Mouse (Mus musculus) megakaryocyte, adult 5-6 weeks (primary cell): ENCODE measurements around the gene Gtf2h3. TPM values are rescaled to one million over a fixed set of nuclear protein-coding genes. Genes with fewer than 3 reads are reported as not detected.
A peak's percentile ranks its signal among the peaks of the same experiment; 100 is the strongest.
"Not testable (repeated sequence)": the region's sequence is repeated elsewhere in the genome, so short reads cannot be mapped to it uniquely, and the experiment has no call there.

Experiments
- ATAC-seq: 2 replicates; pipeline ENCODE4 v1.8.0; 2016; ENCODE audit warnings: mild to moderate bottlenecking, inconsistent platforms; ENCODE audit not compliant: poor library complexity, severe bottlenecking
- total RNA-seq, 2 experiments: library from RNA; stranded (forward) in 1 of 2; stranded (reverse) in 1 of 2; fragments of 153-499, 151-499 nt in 1 of 2; fragments of 221-1000, 200-1000 nt in 1 of 2; gene quantifications; 2 replicates each; pipeline versions ENCODE4 v1.2.3 to v1.2.4; 2015 to 2017

Gene Gtf2h3
- total RNA-seq, 2 experiments from 2014 or later, result 8.6 to 11.6 TPM

GRCm38 (mm10) chr5:124555145-124555544 is 23.8 kb upstream of the Gtf2h3 start:
- no peak for ATAC-seq

GRCm38 (mm10) chr5:124571068-124571467 is 7.9 kb upstream of the Gtf2h3 start:
- ATAC-seq, result no peak

DNA sequence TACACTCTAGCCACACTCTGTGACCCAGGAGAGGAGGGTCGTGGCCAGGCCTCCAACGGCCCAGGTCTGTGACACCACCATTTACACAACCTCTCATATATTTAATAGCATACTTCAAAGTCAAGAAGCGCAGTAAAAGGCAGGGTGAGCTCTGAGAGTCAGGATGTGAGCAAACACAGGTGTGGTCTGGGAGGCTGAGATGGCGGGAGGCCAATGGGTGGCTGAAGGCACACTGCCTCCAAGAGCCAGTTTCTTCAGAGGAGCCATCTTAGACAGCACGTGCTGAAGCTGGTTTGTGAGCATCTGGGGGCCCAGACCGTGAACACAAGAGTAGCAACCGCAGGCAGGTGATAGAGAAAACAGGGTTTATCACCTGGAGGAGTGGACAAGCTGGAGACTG is 3.5 kb upstream of the Gtf2h3 start:
- ATAC-seq, result no peak

- peak; percentile 63 for ATAC-seq
Measured at GRCm38 (mm10) chr5:124582515-124582914, 3.6 kb downstream of the Gtf2h3 start.

DNA sequence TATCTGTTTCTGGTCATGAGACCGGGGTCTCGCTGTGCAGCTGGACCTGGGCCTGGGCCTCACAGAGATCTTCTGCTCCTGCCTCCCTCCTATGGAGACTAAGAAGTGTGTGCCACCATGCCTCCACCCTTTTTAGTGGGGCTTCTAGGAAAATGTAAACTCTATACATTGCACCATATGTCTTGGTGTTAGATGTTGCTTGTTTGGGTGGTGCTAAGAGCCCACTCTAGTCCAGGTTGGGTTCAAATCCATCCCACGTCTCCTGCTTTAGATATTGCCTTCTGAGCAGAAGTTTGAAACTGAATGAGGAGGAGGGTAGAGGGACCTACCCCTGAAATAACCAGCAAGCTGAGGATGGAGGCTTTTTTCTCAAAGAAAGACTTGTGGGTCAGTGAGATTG is 13.8 kb downstream of the Gtf2h3 start:
- ATAC-seq, result no peak

DNA sequence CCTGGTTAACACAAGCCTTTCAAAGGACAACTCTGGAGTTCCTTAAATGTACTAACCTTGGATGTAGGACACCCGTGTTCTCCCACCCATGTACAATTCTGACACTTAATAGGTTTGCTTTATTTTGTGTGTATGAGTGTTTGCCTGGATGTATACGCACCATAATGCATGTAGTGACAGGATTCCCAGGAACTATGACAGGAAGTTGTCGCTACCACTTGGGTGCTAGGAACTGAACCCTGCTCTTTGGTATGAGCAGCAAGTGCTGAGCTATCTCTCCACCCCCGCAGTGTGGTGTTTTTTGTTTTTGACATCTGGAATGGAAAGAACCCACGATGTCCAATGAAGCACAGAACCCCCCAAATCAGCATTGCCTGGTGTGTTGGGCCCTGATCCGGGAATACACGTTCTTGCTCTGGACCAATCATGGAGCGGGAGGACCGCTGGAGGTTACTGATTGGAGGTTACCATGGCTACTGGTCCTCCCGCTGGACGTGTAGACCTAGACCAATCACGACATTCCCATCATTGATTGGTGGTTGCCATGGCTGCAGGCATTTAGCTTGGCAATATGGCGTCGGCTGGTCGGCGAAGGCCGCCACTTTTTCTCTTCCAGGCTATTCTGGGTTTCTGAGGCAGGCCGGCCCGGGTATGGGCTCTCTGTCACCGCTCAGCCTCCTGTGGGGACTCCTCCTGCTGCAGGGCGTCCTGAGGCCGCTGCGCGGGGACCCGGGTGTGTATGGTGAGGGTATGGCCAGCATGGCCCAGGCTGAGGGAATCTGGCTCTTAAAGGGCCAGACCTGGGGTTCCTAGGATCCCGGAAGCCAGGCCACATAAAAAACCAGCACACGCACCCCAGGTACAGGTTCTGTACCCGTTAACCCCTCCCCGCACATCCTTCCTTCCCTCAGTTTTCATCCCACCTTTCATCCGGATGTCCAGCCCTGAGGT is 19.6 kb downstream of the Gtf2h3 start:
- peak; percentile 68 for ATAC-seq

- not testable (repeated sequence) for ATAC-seq
Measured at GRCm38 (mm10) chr5:124599726-124600125, 20.8 kb downstream of the Gtf2h3 start.

DNA sequence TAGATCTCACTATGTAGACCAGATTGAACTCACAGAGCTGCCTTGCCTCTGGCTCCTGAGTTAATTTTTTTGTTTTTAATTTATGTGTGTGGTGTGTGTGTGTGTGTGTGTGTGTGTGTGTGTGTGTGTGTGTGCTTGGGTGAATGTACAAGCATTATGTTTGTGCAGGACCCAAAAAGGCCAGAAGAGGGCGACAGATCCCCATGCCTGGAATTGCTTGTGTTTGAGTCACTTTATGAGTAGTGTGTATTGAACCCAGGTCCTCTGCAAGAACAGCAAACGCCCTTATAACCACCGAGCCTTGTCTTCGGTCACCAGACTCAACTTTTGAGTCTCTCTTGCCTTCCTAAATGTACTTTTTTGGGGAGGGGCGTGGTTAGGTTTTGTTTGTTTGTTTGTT is 23.4 kb downstream of the Gtf2h3 start:
- peak; percentile 54 for ATAC-seq

- no peak for ATAC-seq
Measured at GRCm38 (mm10) chr5:124604296-124604695, 25.4 kb downstream of the Gtf2h3 start.

- ATAC-seq, result no peak
Measured at GRCm38 (mm10) chr5:124605041-124605622, 26.2 kb downstream of the Gtf2h3 start.

DNA sequence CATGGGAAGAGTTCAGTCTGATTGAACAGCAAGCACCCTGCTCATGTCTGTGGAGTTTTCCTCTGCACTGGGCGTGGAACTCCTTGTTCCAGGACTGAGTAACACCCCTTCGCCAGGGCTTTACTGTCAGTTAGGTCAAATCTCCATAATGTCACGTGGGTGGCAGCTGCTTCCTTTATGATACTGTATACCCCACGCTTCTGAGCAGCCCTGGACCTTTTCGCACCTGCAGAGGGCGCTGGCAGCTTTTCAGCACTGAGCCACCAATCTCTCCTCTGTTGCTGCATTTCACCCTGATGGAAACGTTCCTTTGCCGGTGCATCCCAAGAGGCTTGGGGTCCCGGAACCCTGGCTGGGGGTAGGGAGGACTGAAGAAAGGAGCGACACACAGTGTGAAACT is 32.0 kb downstream of the Gtf2h3 start:
- ATAC-seq, result no peak

DNA sequence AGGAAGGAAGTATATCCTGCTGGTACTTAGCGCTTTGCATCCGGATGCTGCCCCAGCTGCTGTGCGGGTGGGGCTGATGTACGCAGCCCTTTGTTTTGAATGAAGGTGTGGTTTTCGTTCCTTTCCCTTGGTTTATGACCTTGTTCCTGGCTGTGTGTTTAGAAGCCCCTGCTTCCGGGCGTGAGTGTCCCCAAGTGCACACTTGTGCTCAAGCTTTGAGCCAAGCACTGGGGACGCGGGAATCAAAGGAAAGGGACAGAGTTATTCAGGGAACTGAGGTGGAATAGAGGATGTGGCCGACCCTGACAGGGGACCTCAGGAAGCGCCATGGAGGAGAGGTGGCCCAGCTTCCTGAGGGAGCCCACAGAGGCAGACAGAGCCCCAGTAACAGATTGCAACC is 35.8 kb downstream of the Gtf2h3 start:
- no peak for ATAC-seq

GRCm38 (mm10) chr5:124618711-124619110 is 39.8 kb downstream of the Gtf2h3 start:
- no peak for ATAC-seq

GRCm38 (mm10) chr5:124621362-124621761 is 42.4 kb downstream of the Gtf2h3 start:
- peak; percentile 62 for ATAC-seq

DNA sequence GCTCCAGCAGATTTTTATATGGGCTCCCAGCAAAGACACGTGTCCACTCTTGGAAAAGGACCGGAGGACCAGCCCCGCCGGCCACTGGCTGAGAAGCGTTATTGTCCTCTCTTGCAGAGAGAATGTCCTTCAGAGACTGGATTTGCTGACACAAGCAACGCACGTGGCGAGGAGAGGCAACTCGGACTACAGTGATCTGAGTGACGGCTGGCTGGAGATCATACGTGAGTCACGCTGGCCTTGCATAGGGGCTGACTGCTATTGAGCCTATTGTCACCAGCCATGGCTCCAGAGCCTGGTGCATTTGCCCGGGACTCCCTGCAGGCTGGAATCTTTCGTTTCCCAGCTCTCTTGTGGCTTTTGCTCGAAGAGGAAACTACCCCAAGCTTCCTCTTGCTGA is 44.0 kb downstream of the Gtf2h3 start:
- ATAC-seq, result no peak

DNA sequence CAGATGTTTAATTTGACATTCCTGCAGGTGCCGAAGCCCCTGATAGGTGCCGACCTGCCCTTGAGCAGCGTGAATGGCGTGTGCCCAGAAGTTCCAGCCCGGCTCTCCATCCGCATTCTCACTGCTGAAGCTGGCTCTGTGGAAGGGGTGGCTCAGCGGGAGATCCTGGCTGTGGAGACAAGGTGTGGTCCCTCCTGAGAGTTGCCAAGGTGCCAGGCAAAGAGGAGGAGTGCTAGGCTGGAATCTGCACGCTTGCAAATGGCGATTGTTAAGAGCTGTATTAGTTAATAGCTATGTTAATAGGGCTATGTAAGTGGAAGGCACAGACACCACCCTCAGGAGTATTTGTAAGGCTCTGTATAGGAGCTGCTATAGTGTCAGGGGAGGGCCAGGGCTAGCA is 45.4 kb downstream of the Gtf2h3 start:
- ATAC-seq, result no peak

GRCm38 (mm10) chr5:124628448-124629363 is 49.8 kb downstream of the Gtf2h3 start, which contains the start of gene Atp6v0a2:
Gene Atp6v0a2, plus strand, starts transcription at chr5:124628576.
- ATAC-seq, result peak; percentile 98

- ATAC-seq, result no peak
Measured at GRCm38 (mm10) chr5:124629641-124630040, 50.7 kb downstream of the Gtf2h3 start.

DNA sequence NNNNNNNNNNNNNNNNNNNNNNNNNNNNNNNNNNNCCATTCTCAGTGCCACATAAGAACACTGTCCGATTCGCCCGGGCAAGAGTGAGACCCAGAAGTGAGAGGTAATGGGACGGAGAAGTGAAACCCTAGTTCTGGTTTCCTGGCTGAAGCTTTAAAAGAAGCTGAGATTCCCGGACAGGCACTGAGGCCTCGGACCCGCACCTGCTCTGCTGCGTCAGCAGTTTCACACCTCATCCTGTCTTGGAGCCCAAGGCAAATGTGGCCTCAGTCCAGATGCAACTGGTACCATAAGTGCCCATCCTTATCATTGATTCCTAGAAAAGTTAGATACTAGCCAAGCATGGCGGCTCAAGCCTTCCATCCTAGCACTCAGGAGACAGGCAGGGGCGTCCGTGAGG is 52.7 kb downstream of the Gtf2h3 start:
- ATAC-seq, result no peak

DNA sequence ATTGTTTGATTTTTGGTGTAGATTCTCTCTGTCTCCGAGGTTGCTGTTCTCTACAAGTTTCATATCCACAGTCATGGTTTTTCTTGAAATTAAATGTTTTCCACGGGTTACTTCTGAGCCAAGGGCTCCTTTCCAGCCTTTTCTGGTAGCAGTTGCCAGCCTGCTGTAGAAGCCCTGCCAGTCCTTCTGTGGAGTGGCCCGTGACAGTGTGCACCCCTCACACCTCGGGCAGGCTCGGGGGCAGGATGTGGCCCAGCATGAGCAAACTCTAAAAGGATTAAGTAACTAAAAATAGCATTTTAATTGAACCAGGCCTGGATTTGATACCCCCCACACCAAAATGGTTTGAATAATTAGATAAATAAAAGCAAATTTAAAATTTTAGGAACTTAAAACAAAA is 53.5 kb downstream of the Gtf2h3 start:
- no peak for ATAC-seq

GRCm38 (mm10) chr5:124633425-124633824 is 54.5 kb downstream of the Gtf2h3 start:
- ATAC-seq, result no peak
